Mouse (Mus musculus) olfactory bulb, adult 2 months (tissue): ENCODE measurements around the gene Synm. TPM values are rescaled to one million over a fixed set of nuclear protein-coding genes. Genes with fewer than 3 reads are reported as not detected.

Source experiments
- H3K27ac ChIP-seq: fragments of 200-500 bp; 2 replicates; pipeline ENCODE4 v1.5.1; 2012; ENCODE audit warnings: low read depth, low read length; ENCODE audit not compliant: insufficient read depth
- H3K4me1 ChIP-seq: fragments of 200-500 bp; 2 replicates; pipeline ENCODE4 v1.6.1; 2012; ENCODE audit warnings: low read length; ENCODE audit not compliant: control insufficient read depth, insufficient read depth
- H3K4me3 ChIP-seq: fragments of 200-500 bp; 2 replicates; pipeline ENCODE4 v1.5.1; 2012; ENCODE audit warnings: mild to moderate bottlenecking, low read depth, low read length, moderate library complexity; ENCODE audit not compliant: insufficient read depth
- CTCF ChIP-seq: fragments of 200-500 bp; IDR thresholded peaks from 2 replicates; pipeline ENCODE4 v1.5.1; 2012; ENCODE audit warnings: low read depth, mild to moderate bottlenecking, low read length, moderate library complexity; ENCODE audit not compliant: insufficient read depth
- POLR2A ChIP-seq: fragments of 200-500 bp; IDR thresholded peaks from 2 replicates; pipeline ENCODE4 v1.6.1; 2012; ENCODE audit warnings: mild to moderate bottlenecking, low read depth, low read length, moderate library complexity; ENCODE audit not compliant: insufficient read depth
- WGBS: fragments of 180-500 bp; shearing (Covaris S2); methylation state at CpG from one replicate; pipeline ENCODE4 v1.1.7; 2018; 5-methylcytosine and 5-hydroxymethylcytosine counted together
- polyA plus RNA-seq: library from polyadenylated mRNA; stranded (reverse); fragments of >200 nt; gene quantifications from 2 replicates; pipeline ENCODE4 v1.2.4, GENCODE M21; 2012; ENCODE audit warnings: low replicate concordance; ENCODE audit not compliant: missing spikeins, insufficient read depth, insufficient read length

Synm gene
- polyA plus RNA-seq, 1 experiment: not detected

DNA sequence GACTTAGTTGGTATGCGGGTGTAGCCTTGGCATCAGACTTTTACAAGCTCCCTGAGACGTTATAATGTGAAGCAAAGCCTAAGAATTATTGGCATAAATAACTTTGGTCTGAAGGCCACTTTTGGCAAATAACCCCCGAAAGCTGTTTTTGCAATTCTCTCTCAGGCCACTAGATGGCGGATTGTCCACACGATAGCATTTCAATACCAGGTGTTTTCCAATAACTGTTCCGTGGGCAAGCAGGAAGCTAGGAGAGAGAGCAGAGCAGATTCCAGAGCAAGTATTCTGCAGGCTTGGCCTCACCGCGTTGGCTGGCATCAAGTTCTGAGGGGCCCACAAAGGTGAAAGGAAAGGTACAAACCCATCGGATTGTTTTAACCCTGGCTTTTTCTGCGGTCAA, 29.2 kb upstream of the Synm start:
- no peak for TF ChIP-seq POLR2A
- peak; percentile 31; the same call in 1 of the 2 replicates for TF ChIP-seq CTCF
- WGBS: 12% methylated on average over 10 of the region's 10 CpGs
- no peaks in the 10 kb centered on the region for H3K4me1 ChIP-seq

DNA sequence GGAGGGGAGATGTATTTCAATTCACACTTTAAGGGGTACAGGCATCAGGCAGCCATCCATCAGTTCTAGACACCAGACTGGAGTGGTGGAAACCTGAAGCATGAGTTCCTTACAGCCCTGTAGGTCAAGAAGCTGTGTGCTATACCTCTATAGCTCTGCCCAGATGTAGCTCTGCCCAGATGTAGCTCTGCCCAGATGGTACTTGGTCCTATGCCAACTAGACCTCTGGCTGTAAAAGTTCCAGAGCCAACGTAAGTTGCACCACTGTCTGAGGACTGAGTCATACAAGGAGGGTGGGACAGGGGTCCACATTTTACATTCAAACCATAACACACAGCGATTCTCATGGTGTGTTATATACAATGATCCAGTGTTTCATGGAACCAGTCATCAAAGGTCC, 28.3 kb upstream of the Synm start:
- 70% methylated on average over 2 of the region's 2 CpGs for whole genome bisulfite sequencing
- Histone ChIP-seq H3K4me3 (no peak overlapping the region), H3K4me1 (no peaks in the 10 kb centered on the region), H3K27ac (no peak overlapping the region)
- no peak for TF ChIP-seq POLR2A

More for the DNA sequence above, 29.2 kb upstream of the Synm start:
- Histone ChIP-seq H3K4me3 (no peak overlapping the region), H3K27ac (no peak overlapping the region)

DNA sequence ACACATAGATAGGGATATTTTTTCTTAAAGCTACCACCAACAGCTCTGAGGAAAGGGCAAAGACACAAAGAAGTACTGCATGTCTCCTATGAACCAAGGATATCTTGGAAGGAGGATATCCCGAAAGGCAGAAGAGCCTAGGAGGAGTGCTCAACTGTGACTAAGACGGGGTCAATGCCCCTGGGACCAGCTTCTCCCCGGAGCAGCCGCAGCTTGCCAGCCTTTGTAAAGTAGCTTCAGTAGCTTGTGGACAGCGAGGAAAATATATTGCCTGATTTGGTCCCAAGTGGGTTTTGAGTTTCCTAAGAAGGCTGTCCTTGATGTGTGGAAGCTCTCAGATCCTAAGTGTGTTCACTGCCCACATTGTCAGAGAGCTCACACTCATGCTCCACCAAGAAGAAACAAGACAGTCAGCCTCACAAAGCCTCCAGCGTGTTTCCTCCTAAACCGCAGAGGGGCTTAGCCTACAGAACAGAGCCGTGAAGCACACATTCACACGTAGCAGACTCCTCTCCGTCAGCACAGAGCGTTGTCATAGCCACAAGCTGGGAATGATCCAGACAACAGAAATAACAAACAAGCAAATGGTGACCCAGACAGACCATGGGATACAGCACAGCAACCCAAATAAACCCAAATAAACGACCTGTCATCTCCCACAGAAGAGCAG, 17.2 kb upstream of the Synm start:
- TF ChIP-seq POLR2A: no peak
- TF ChIP-seq CTCF: no peak
- H3K27ac ChIP-seq: no peak overlapping the region
- no peak overlapping the region for H3K4me3 ChIP-seq
- WGBS: 53% methylated on average over 12 of the region's 12 CpGs
- H3K4me1 ChIP-seq: no peaks in the 10 kb centered on the region

DNA sequence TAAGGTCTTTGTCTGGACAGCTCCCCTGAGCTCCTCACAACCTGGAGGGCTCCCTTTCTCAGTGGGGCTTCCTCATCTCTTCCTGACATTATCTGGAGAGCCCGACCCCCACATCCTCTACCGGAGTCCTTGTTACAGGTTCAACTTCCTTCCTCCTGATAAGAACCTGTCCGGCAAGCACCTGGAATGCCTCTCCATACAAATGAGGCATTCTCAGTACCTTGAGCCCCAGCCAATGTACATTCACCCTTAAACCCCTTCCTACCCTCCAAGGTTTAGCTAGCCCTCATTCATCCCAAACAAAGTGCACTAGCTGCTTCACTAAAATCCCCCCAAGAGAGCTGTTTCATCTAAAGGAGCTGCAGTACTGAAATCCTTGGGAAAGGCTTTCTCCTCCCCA, 16.1 kb upstream of the Synm start:
- 82% methylated on average over 3 of the region's 3 CpGs for WGBS
- H3K4me1 ChIP-seq: no peaks in the 10 kb centered on the region
- H3K27ac ChIP-seq: no peak overlapping the region
- no peak for TF ChIP-seq POLR2A
- TF ChIP-seq CTCF: no peak
- H3K4me3 ChIP-seq: no peak overlapping the region

DNA sequence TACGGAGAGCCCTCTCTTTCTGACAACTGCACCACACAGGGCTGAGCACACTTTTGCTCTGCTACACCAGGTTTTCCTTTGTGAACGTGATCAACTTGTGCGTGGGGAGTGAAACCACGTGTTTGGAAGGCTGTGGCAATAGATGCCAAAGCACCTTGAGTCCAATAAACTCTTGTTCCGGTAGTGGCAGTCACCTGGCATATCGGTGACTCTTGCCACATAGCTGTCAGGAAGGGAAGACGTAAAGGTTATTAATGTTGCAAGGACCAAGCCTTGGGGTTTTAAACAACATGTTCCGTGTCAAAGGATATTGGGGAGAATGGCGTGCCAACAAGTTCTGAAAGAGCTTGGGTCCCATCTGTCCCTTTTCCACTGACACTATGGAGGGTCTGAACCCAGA, 12.7 kb upstream of the Synm start:
- Histone ChIP-seq H3K4me1 (no peaks in the 10 kb centered on the region), H3K4me3 (no peak overlapping the region), H3K27ac (no peak overlapping the region)
- TF ChIP-seq POLR2A (no peak), CTCF (no peak)
- WGBS: 93% methylated on average over 9 of the region's 9 CpGs

DNA sequence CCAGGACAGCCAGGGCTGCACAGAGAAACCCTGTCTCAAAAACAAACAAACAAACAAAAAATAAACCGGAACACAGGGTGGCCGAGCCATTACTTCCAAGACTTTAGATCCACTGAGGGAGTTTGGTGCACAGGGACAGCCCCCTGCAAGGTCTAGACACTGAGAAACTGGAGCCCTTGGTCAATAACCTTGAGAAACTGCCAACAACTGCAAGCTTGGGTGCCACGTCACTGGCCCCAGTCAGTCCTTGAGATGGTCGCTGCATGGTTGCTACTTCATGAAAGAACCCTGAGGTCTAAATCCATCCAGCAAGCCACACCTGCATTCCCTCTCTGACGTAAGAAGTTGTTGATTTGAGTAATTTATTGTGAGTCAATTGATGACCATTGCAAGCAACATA, 9.9 kb upstream of the Synm start:
- Histone ChIP-seq H3K4me1 (no peaks in the 10 kb centered on the region), H3K4me3 (no peak overlapping the region), H3K27ac (no peak overlapping the region)
- no peak for TF ChIP-seq POLR2A
- no peak for TF ChIP-seq CTCF
- WGBS: 96% methylated on average over 5 of the region's 5 CpGs

DNA sequence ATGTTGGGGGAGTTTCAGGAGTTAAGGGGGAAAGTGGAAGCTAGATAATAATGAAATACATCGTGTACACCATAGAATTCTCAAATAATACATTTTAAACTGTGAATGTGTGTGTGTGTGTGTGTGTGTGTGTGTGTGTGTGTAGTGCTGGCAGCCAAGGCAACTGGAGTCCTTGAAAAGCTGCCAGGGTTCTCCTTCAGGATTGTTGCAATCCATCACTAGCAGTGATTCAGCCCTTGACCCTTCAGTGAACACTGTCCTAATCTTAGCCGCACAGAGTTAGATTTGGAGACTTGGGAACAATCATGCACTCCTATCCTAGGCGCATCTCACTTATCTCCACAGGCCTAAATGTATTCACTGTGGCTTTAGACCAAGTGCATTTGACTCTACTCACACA, 8.6 kb upstream of the Synm start:
- TF ChIP-seq POLR2A (no peak), CTCF (no peak)
- WGBS: 79% methylated on average over 3 of the region's 3 CpGs
- Histone ChIP-seq H3K4me1 (no peaks in the 10 kb centered on the region), H3K4me3 (no peak overlapping the region), H3K27ac (no peak overlapping the region)

DNA sequence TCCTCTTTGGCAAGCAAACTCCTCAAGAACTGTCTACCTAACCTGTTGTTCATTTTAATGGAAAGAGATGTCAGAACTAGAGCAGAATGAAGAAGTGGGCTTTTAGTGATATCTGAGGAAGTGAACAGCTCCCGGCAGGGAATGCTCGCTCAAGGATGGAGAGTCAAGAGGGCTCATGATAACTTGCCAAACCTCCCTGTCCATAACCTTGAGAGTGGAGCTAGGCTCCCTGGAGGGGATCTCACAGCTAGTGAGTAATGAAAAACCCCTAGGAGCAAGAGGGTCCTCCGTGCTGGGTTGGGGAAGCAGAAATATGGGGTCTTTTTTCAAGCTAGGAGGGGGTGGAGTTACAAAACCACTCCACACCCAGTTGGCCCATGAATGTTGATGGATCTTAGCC, 4.1 kb upstream of the Synm start:
- TF ChIP-seq POLR2A: no peak
- Histone ChIP-seq H3K4me1 (peaks cover under 1% of the 10 kb centered on the region; the same call in 1 of the 2 replicates), H3K27ac (no peak overlapping the region), H3K4me3 (no peak overlapping the region)
- 79% methylated on average over 3 of the region's 3 CpGs for WGBS

DNA sequence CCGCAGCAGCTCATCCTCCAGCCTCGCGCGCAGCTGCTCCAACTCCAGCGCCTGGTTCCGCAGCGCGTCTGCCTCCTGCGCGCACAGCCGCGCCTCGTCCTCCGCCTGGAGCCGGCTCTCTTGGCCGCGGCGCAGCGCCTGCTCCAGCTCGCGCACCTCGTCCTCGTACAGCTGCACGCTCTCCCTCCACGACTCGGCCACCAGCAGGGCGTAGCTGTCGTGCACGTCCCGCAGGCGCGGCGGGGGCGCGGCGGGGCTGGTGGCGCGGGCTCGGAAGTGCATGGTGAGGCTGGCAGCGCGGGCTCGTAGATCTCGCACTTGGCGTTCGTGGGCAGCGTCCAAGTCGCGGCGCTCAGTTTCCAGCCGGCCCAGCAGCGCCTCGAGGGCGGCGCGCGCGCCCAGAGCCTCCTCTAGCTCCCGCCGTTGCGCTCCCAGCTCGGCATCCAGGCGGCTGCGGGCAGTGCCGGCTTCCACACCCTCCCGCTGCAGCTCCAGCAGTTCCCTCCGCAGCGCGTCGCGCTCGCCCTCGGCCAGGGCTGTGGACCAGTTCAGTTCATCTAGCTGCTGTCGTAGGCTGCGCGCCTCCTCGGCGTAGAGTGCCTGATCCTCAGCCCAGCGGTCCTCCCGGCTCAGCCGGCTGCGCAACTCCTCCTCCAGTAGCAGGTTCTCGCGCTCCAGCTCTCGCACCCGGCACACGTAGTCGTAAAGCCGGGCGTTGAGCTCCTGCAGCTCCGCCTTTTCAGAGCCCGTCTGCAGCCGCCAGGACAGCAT, 499 bp downstream of the Synm start:
- H3K27ac ChIP-seq: no peak overlapping the region
- WGBS: under 1% methylated on average over 92 of the region's 92 CpGs
- peak overlapping the region; percentile 51 for H3K4me3 ChIP-seq
- peaks cover 3% of the 10 kb centered on the region; the same call in 1 of the 2 replicates for H3K4me1 ChIP-seq
- no peak for TF ChIP-seq POLR2A
- no peak for TF ChIP-seq CTCF
